Mouse (Mus musculus) cerebellum, adult 11 months (tissue): ENCODE results near the gene Accsl.

Experiments
- DNase-seq: peaks from one replicate; pipeline ENCODE4 v3.0.0; 2022

Gene Accsl

GRCm38 (mm10) chr2:93869107-93869600 is at the start of gene Accsl:
Gene Accsl (minus strand): TSS chr2:93869157.
- no peak for DNase-seq

GRCm38 (mm10) chr2:93913552-93913951 is 44.6 kb upstream of the Accsl start:
- DNase-seq, result no peak

- peak; percentile 54 for DNase-seq
These were observed 43.0 kb upstream of the Accsl start for GRCm38 (mm10) chr2:93911942-93912341.

GRCm38 (mm10) chr2:93909716-93910115 is 40.8 kb upstream of the Accsl start:
- DNase-seq, result no peak

- no peak for DNase-seq
These were observed 38.8 kb upstream of the Accsl start for GRCm38 (mm10) chr2:93907519-93908294.

- no peak for DNase-seq
These were observed 37.4 kb upstream of the Accsl start for GRCm38 (mm10) chr2:93906316-93906715.

GRCm38 (mm10) chr2:93903415-93903814 is 34.5 kb upstream of the Accsl start:
- DNase-seq, result no peak

- no peak for DNase-seq
These were observed 33.8 kb upstream of the Accsl start for GRCm38 (mm10) chr2:93902680-93903305.

- DNase-seq, result no peak
These were observed 30.7 kb upstream of the Accsl start for GRCm38 (mm10) chr2:93899397-93900380.

GRCm38 (mm10) chr2:93891611-93892280 is 22.8 kb upstream of the Accsl start:
- DNase-seq, result no peak

- no peak for DNase-seq
These were observed 21.2 kb upstream of the Accsl start for GRCm38 (mm10) chr2:93890143-93890542.

- no peak for DNase-seq
These were observed 20.1 kb upstream of the Accsl start for GRCm38 (mm10) chr2:93889071-93889470.

- DNase-seq, result no peak
These were observed 19.4 kb upstream of the Accsl start for GRCm38 (mm10) chr2:93888366-93888765.

GRCm38 (mm10) chr2:93887273-93887672 is 18.3 kb upstream of the Accsl start:
- DNase-seq, result no peak

- DNase-seq, result no peak
These were observed 17.2 kb upstream of the Accsl start for GRCm38 (mm10) chr2:93886013-93886794.

- DNase-seq, result no peak
These were observed 14.1 kb upstream of the Accsl start for GRCm38 (mm10) chr2:93883066-93883465.

GRCm38 (mm10) chr2:93881640-93882367 is 12.8 kb upstream of the Accsl start:
- DNase-seq, result no peak

GRCm38 (mm10) chr2:93880981-93881380 is 12.0 kb upstream of the Accsl start:
- no peak for DNase-seq

- DNase-seq, result no peak
These were observed 11.5 kb upstream of the Accsl start for GRCm38 (mm10) chr2:93880450-93880849.

GRCm38 (mm10) chr2:93877005-93877404 is 8.0 kb upstream of the Accsl start:
- DNase-seq, result no peak

- no peak for DNase-seq
These were observed 5.6 kb upstream of the Accsl start for GRCm38 (mm10) chr2:93874606-93875005.
